Mouse (Mus musculus) neural tube, embryonic 15.5 days (tissue): ENCODE results near the gene Kif14. TPM values are rescaled to one million over a fixed set of nuclear protein-coding genes. Genes with fewer than 3 reads are reported as not detected.

Experiments used
- ATAC-seq: fragments of 200-750 bp; cut with Nextera tagmentation; 2 replicates; pipeline ENCODE4 v1.8.0; 2017; ENCODE audit warnings: mild to moderate bottlenecking, moderate TSS enrichment, moderate library complexity; ENCODE audit not compliant: low FRiP score
- H3K27ac ChIP-seq: fragments of 300-500 bp; sonication (generic); replicated peaks from 2 replicates; pipeline ENCODE4 v1.5.1; 2015; ENCODE audit warnings: mild to moderate bottlenecking, inconsistent platforms
- H3K27me3 ChIP-seq: fragments of 300-500 bp; sonication (generic); replicated peaks from 2 replicates; pipeline ENCODE4 v1.6.1; 2015; ENCODE audit warnings: inconsistent platforms
- H3K36me3 ChIP-seq: fragments of 300-500 bp; sonication (generic); 2 replicates; pipeline ENCODE4 v1.6.1; 2015; ENCODE audit warnings: inconsistent platforms
- H3K4me1 ChIP-seq: fragments of 300-500 bp; sonication (generic); 2 replicates; pipeline ENCODE4 v1.6.1; 2015; ENCODE audit warnings: inconsistent platforms
- H3K4me2 ChIP-seq: fragments of 300-500 bp; sonication (generic); 2 replicates; pipeline ENCODE4 v1.6.1; 2015; ENCODE audit warnings: inconsistent platforms, mild to moderate bottlenecking, moderate library complexity
- H3K4me3 ChIP-seq: fragments of 300-500 bp; sonication (generic); replicated peaks from 2 replicates; pipeline ENCODE4 v1.5.1; 2015; ENCODE audit warnings: mild to moderate bottlenecking, inconsistent platforms
- H3K9ac ChIP-seq: fragments of 300-500 bp; sonication (generic); replicated peaks from 2 replicates; pipeline ENCODE4 v1.6.1; 2015; ENCODE audit warnings: mild to moderate bottlenecking, inconsistent platforms
- H3K9me3 ChIP-seq: fragments of 300-500 bp; sonication (generic); replicated peaks from 2 replicates; pipeline ENCODE4 v1.6.1; 2016; ENCODE audit warnings: inconsistent platforms
- WGBS: fragments of 180-500 bp; shearing (Covaris S2); methylation state at CpG from one replicate; pipeline ENCODE4 v1.1.7; 2015; ENCODE audit warnings: mixed read lengths; 5-methylcytosine and 5-hydroxymethylcytosine counted together
- polyA plus RNA-seq: library from polyadenylated mRNA; unstranded; fragments of >200 nt; fragmentation: Nextera tagmentation; extraction: Ambion mirVana; gene quantifications from 2 replicates; pipeline ENCODE4 v1.2.1, GENCODE M21; 2015

The Kif14 gene
- polyA plus RNA-seq, 1 experiment from 2014 or later: 0.27 TPM

GRCm38 (mm10) chr1:136571530-136571929 lies 105.4 kb downstream of the Kif14 start:
- H3K36me3 ChIP-seq: no peaks in the 10 kb centered on the region
- 90% methylated on average over 10 of the region's 10 CpGs for WGBS
- ATAC-seq: no peak
- no peak overlapping the region for H3K27ac ChIP-seq
- no peaks in the 10 kb centered on the region for H3K9me3 ChIP-seq
- H3K27me3 ChIP-seq: peaks cover 9% of the 10 kb centered on the region; the same call in 1 of the 2 replicates
- H3K4me2 ChIP-seq: no peak overlapping the region
- H3K4me3 ChIP-seq: no peak overlapping the region
- no peak overlapping the region for H3K9ac ChIP-seq
- peaks cover 9% of the 10 kb centered on the region for H3K4me1 ChIP-seq

GRCm38 (mm10) chr1:136577890-136578663 lies 111.9 kb downstream of the Kif14 start:
- H3K9me3 ChIP-seq: no peaks in the 10 kb centered on the region
- no peaks in the 10 kb centered on the region; the same call in 1 of the 2 replicates for H3K27me3 ChIP-seq
- H3K4me2 ChIP-seq: no peak overlapping the region
- peaks cover 8% of the 10 kb centered on the region for H3K4me1 ChIP-seq
- ATAC-seq: no peak
- no peaks in the 10 kb centered on the region for H3K36me3 ChIP-seq
- 36% methylated on average over 16 of the region's 16 CpGs for WGBS
- H3K27ac ChIP-seq: no peak overlapping the region
- no peak overlapping the region for H3K9ac ChIP-seq
- no peak overlapping the region for H3K4me3 ChIP-seq

- H3K9ac ChIP-seq: no peak overlapping the region
- no peaks in the 10 kb centered on the region for H3K36me3 ChIP-seq
- WGBS: 87% methylated on average over 14 of the region's 14 CpGs
- H3K9me3 ChIP-seq: no peaks in the 10 kb centered on the region
- H3K4me2 ChIP-seq: no peak overlapping the region
- H3K4me3 ChIP-seq: no peak overlapping the region
- no peaks in the 10 kb centered on the region; the same call in 1 of the 2 replicates for H3K27me3 ChIP-seq
- ATAC-seq: no peak
- no peak overlapping the region for H3K27ac ChIP-seq
- peaks cover 15% of the 10 kb centered on the region for H3K4me1 ChIP-seq
Measured at GRCm38 (mm10) chr1:136579360-136579759, 113.2 kb downstream of the Kif14 start.

GRCm38 (mm10) chr1:136580266-136580665 lies 114.1 kb downstream of the Kif14 start:
- H3K4me3 ChIP-seq: no peak overlapping the region
- no peak for ATAC-seq
- H3K9me3 ChIP-seq: no peaks in the 10 kb centered on the region
- 91% methylated on average over 8 of the region's 8 CpGs for WGBS
- H3K9ac ChIP-seq: no peak overlapping the region
- H3K27me3 ChIP-seq: no peaks in the 10 kb centered on the region; the same call in 1 of the 2 replicates
- H3K36me3 ChIP-seq: no peaks in the 10 kb centered on the region
- H3K27ac ChIP-seq: no peak overlapping the region
- H3K4me1 ChIP-seq: peaks cover 15% of the 10 kb centered on the region
- no peak overlapping the region for H3K4me2 ChIP-seq

Other genes with a start within 250 kb of the Kif14 start
- 2.0 and 8.2 TPM in 2 replicates for gene Inava, start 232.1 kb upstream of the Kif14 start, polyA plus RNA-seq
- gene Gpr25, start 205.5 kb upstream of the Kif14 start, polyA plus RNA-seq: 1.3 and 1.8 TPM in 2 replicates
- gene Camsap2, start 120.2 kb upstream of the Kif14 start, polyA plus RNA-seq: 23.1 and 27.1 TPM in 2 replicates
- gene Ddx59, start 51.1 kb upstream of the Kif14 start, polyA plus RNA-seq: 15.6 and 15.8 TPM in 2 replicates
- 17.2 and 17.6 TPM in 2 replicates for gene Zfp281, start 158.6 kb downstream of the Kif14 start, polyA plus RNA-seq